Mouse (Mus musculus) heart, postnatal 0 days (tissue): ENCODE results near the gene Rhbdl2.

Source experiments
- CTCF ChIP-seq: IDR thresholded peaks from 2 replicates; pipeline ENCODE4 v1.5.1; 2016; ENCODE audit warnings: antibody characterized with exemption, control low read depth, low read depth
- EP300 ChIP-seq: IDR thresholded peaks from 2 replicates; pipeline ENCODE4 v1.6.1; 2016; ENCODE audit warnings: antibody characterized with exemption, low read depth

DNA sequence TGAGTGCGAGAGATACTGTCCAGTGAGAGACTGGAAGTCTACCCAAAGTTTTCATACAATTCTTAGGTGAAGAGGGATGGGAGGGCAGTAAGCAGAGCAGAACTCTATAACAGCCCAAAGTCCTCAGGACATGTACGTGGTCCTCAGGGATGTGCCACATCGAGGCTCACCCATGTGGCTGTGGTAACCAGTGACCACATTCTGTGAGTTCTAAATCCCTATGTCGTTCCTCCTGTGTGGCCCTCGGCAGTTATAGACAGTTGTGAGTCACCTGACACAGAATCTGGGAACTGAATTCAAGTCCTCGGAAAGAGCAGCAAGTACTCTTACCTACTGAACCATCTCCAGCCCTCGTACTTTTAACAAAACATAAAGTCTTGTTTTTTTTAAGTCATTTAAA, 70.4 kb downstream of the Rhbdl2 start:
- TF ChIP-seq CTCF (no peak), EP300 (no peak)
